Mouse (Mus musculus) lung, postnatal 0 days (tissue): Measurements from ENCODE around the gene Lpcat3.

ENCODE experiments used
- CTCF ChIP-seq: IDR thresholded peaks from 2 replicates; pipeline ENCODE4 v1.5.1; 2016; ENCODE audit warnings: antibody characterized with exemption, mild to moderate bottlenecking
- EP300 ChIP-seq: IDR thresholded peaks from 2 replicates; pipeline ENCODE4 v1.6.1; 2016; ENCODE audit warnings: antibody characterized with exemption, mild to moderate bottlenecking, control low read depth

DNA sequence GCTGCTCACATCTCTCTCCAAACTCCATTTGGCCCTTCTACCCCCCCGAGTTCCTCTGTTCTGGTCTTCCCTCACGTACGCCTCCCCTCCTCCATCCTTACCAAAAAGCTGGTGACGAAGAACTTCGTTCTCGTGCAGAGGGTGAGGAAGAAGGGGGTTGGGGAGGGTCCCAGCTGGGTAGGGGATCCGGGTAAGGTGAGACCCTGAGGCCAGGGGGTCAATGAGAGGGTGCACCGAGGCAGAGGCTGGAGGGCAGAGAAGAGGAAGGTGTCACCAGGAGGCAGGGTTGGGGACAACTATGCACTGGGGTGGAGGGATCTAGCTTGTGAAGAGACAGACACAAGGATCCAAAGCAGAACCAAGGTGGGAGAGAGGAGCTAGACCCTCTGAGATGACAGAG is 80.8 kb downstream of the Lpcat3 start:
- TF ChIP-seq CTCF = no peak
- TF ChIP-seq EP300 = no peak
